Mouse (Mus musculus): Measurements from ENCODE around the gene Dazap2.

The Dazap2 gene

GRCm38 (mm10) chr15:100641226-100641810, 26.2 kb downstream of the Dazap2 start:
- no peak for DNase-seq

GRCm38 (mm10) chr15:100642451-100642850, 27.3 kb downstream of the Dazap2 start:
- no peak for DNase-seq

GRCm38 (mm10) chr15:100646161-100646560, 31.0 kb downstream of the Dazap2 start:
- peak; percentile 62 to 72 for DNase-seq

- peak; percentile 34 to 50 for DNase-seq
These were observed 35.0 kb downstream of the Dazap2 start for GRCm38 (mm10) chr15:100650111-100650510.

GRCm38 (mm10) chr15:100651610-100652009, 36.5 kb downstream of the Dazap2 start:
- DNase-seq = no peak

GRCm38 (mm10) chr15:100654271-100654670, 39.1 kb downstream of the Dazap2 start:
- no peak for DNase-seq

- DNase-seq = no peak
These were observed 40.1 kb downstream of the Dazap2 start for GRCm38 (mm10) chr15:100655201-100655600.

- DNase-seq = peak; percentile 53 to 63
These were observed 45.2 kb downstream of the Dazap2 start for GRCm38 (mm10) chr15:100660306-100660705.

GRCm38 (mm10) chr15:100660805-100661204, 45.7 kb downstream of the Dazap2 start:
- DNase-seq = no peak

- no peak for DNase-seq
These were observed 49.7 kb downstream of the Dazap2 start for GRCm38 (mm10) chr15:100664813-100665274.

GRCm38 (mm10) chr15:100665411-100666218, 50.5 kb downstream of the Dazap2 start:
- DNase-seq = no peak

GRCm38 (mm10) chr15:100666219-100666696, 51.1 kb downstream of the Dazap2 start:
- no peak for DNase-seq

- DNase-seq = no peak
These were observed 51.7 kb downstream of the Dazap2 start for GRCm38 (mm10) chr15:100666851-100667250.

- no peak for DNase-seq
These were observed 52.3 kb downstream of the Dazap2 start for GRCm38 (mm10) chr15:100667420-100667819.

GRCm38 (mm10) chr15:100667871-100668545, 52.9 kb downstream of the Dazap2 start:
- DNase-seq = no peak

- no peak for DNase-seq
These were observed 54.2 kb downstream of the Dazap2 start, which contains the start of gene Bin2 for GRCm38 (mm10) chr15:100669337-100669736. Bin2 (minus strand) TSS chr15:100669553.

- DNase-seq = no peak
These were observed 54.9 kb downstream of the Dazap2 start for GRCm38 (mm10) chr15:100670004-100670403.
